Mouse (Mus musculus) mouse embryonic stem cell (cell line): ENCODE measurements around the gene Xndc1.
"Not testable (repeated sequence)": the region's sequence is repeated elsewhere in the genome, so short reads cannot be mapped to it uniquely, and the experiment has no call there.

Experiments
- in situ Hi-C, 2 experiments: fragments of 300-500 bp; cut with MboI; formaldehyde crosslinking; loops; 1 replicate in 1 of 2; 3 replicates in 1 of 2; pipeline ENCODE4 v1.14.3; 2019 to 2020; ENCODE audit warnings: low sequenced_read_pairs in 2 of 2, low pct_unique_long_range_greater_than_20kb in 1 of 2, mixed read lengths in 1 of 2; ENCODE audit not compliant: unreplicated experiment in 1 of 2

Xndc1 gene

GRCm38 (mm10) chr7:102065046-102065891 lies at the start of gene Xndc1, which contains the start of the genes Rnf121 and Xntrpc:
TSS of gene Xndc1 (plus strand) at chr7:102065511.
TSS of gene Rnf121 (minus strand) at chr7:102065469.
TSS of gene Xntrpc (plus strand) at chr7:102065713.
- in situ Hi-C loops: no loop called here

- in situ Hi-C loops: no loop called here
Measured at GRCm38 (mm10) chr7:102016936-102017335, 48.4 kb upstream of the Xndc1 start.

- in situ Hi-C loops: no loop called here
Measured at GRCm38 (mm10) chr7:102017452-102017851, 47.9 kb upstream of the Xndc1 start.

GRCm38 (mm10) chr7:102018034-102018433 lies 47.3 kb upstream of the Xndc1 start:
- in situ Hi-C loops: no loop called here

GRCm38 (mm10) chr7:102018590-102018989 lies 46.7 kb upstream of the Xndc1 start, which contains the start of gene Il18bp:
TSS of gene Il18bp (minus strand) at chr7:102018690.
- in situ Hi-C loops: no loop called here

- in situ Hi-C loops: no loop called here
Measured at GRCm38 (mm10) chr7:102019362-102019761, 45.9 kb upstream of the Xndc1 start.

- in situ Hi-C loops: not testable (repeated sequence)
Measured at GRCm38 (mm10) chr7:102020934-102021333, 44.4 kb upstream of the Xndc1 start.

GRCm38 (mm10) chr7:102023821-102024220 lies 41.5 kb upstream of the Xndc1 start:
- in situ Hi-C loops: no loop called here

- in situ Hi-C loops: no loop called here
Measured at GRCm38 (mm10) chr7:102025187-102026119, 39.9 kb upstream of the Xndc1 start.

GRCm38 (mm10) chr7:102034904-102035303 lies 30.4 kb upstream of the Xndc1 start:
- in situ Hi-C loops: loop anchor here in 1 of 2 experiments (10.0 kb wide), 1 partner anchor 120 kb away; no protein-coding TSS in a partner anchor

GRCm38 (mm10) chr7:102035534-102035933 lies 29.8 kb upstream of the Xndc1 start:
- in situ Hi-C loops: loop anchor here in 1 of 2 experiments (10.0 kb wide), 1 partner anchor 121 kb away; no protein-coding TSS in a partner anchor

GRCm38 (mm10) chr7:102037318-102037717 lies 28.0 kb upstream of the Xndc1 start:
- in situ Hi-C loops: loop anchor here in 1 of 2 experiments (10.0 kb wide), 1 partner anchor 123 kb away; no protein-coding TSS in a partner anchor

GRCm38 (mm10) chr7:102042314-102042713 lies 23.0 kb upstream of the Xndc1 start:
- in situ Hi-C loops: no loop called here

GRCm38 (mm10) chr7:102048524-102048923 lies 16.8 kb upstream of the Xndc1 start:
- in situ Hi-C loops: not testable (repeated sequence)

GRCm38 (mm10) chr7:102061353-102061752 lies 4.0 kb upstream of the Xndc1 start:
- in situ Hi-C loops: no loop called here

- in situ Hi-C loops: no loop called here
Measured at GRCm38 (mm10) chr7:102062203-102062602, 3.1 kb upstream of the Xndc1 start.

GRCm38 (mm10) chr7:102063891-102064290 lies 1.4 kb upstream of the Xndc1 start:
- in situ Hi-C loops: no loop called here

- in situ Hi-C loops: no loop called here
Measured at GRCm38 (mm10) chr7:102064655-102065045, 661 bp upstream of the Xndc1 start.

GRCm38 (mm10) chr7:102066363-102066762 lies 1.1 kb downstream of the Xndc1 start:
- in situ Hi-C loops: no loop called here
